Mouse (Mus musculus) limb, embryonic 12.5 days (tissue): ENCODE measurements around the gene Slc24a3. TPM values are rescaled to one million over a fixed set of nuclear protein-coding genes. Genes with fewer than 3 reads are reported as not detected.

Experiments used
- ATAC-seq: fragments of 200-750 bp; cut with Nextera tagmentation; 2 replicates; pipeline ENCODE4 v1.8.0; 2017; ENCODE audit warnings: low read depth, moderate TSS enrichment; ENCODE audit not compliant: insufficient number of reproducible peaks, insufficient read depth, low FRiP score, low TSS enrichment
- H3K27ac ChIP-seq: fragments of 300-500 bp; sonication (generic); 2 replicates; pipeline ENCODE4 v1.5.1; 2016; ENCODE audit warnings: mild to moderate bottlenecking, moderate library complexity
- H3K27me3 ChIP-seq: fragments of 300-500 bp; sonication (generic); 2 replicates; pipeline ENCODE4 v1.6.1; 2016; ENCODE audit warnings: mild to moderate bottlenecking, moderate library complexity
- H3K36me3 ChIP-seq: fragments of 300-500 bp; sonication (generic); 2 replicates; pipeline ENCODE4 v1.6.1; 2016; ENCODE audit warnings: mild to moderate bottlenecking, moderate library complexity
- H3K4me1 ChIP-seq: fragments of 300-500 bp; sonication (generic); replicated peaks from 2 replicates; pipeline ENCODE4 v1.6.1; 2016
- H3K4me2 ChIP-seq: fragments of 300-500 bp; sonication (generic); 2 replicates; pipeline ENCODE4 v1.6.1; 2016; ENCODE audit warnings: mild to moderate bottlenecking, moderate library complexity
- H3K4me3 ChIP-seq: fragments of 300-500 bp; sonication (generic); replicated peaks from 2 replicates; pipeline ENCODE4 v1.5.1; 2016; ENCODE audit warnings: mild to moderate bottlenecking
- H3K9ac ChIP-seq: fragments of 300-500 bp; sonication (generic); replicated peaks from 2 replicates; pipeline ENCODE4 v1.6.1; 2016; ENCODE audit warnings: mild to moderate bottlenecking, moderate library complexity
- H3K9me3 ChIP-seq: fragments of 300-500 bp; sonication (generic); 2 replicates; pipeline ENCODE4 v1.6.1; 2016; ENCODE audit warnings: mild to moderate bottlenecking, moderate library complexity
- WGBS: fragments of 180-500 bp; shearing (Covaris S2); methylation state at CpG from one replicate; pipeline ENCODE4 v1.1.7; 2016; 5-methylcytosine and 5-hydroxymethylcytosine counted together
- polyA plus RNA-seq: library from polyadenylated mRNA; unstranded; fragments of >200 nt; fragmentation: Nextera tagmentation; extraction: Ambion mirVana; gene quantifications from 2 replicates; pipeline ENCODE4 v1.2.1, GENCODE M21; 2016

Slc24a3 gene
- polyA plus RNA-seq, 1 experiment from 2014 or later: 1.3 TPM

DNA sequence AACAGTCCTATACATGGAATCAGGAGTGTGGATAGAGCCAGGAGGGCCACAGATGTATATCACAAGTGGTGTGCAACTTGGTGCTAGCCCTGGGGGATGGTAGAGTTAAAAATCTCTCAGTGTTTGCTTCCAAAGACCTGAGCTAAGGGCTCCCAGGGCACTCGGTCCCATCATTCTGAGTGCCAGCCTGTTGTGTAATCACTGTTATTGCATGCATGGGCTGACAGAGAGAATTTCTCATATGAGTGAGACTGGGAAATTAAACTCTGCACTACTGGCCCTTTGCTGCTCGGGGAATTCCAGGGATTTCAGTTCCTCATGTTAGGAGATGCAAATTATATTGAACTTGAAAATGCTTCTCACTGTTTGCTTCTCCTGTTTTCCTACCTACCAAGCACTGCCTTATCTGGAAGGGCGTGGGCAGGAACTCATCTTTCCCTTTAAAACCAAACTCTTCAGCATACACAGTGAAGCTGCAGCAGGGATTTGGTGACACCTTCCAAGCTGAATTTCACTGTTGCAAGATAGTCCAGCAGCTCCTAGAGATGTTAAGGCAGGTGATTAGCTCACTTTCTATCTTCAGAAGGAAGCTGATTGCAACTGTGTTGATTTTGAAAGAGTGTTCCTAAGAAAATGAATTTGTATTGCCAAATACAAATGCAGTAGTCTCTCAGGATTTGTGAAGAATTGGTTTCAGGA lies 426.2 kb downstream of the Slc24a3 start:
- WGBS: 85% methylated on average over 3 of the region's 3 CpGs
- H3K9me3 ChIP-seq: no peaks in the 10 kb centered on the region
- ATAC-seq: no peak

DNA sequence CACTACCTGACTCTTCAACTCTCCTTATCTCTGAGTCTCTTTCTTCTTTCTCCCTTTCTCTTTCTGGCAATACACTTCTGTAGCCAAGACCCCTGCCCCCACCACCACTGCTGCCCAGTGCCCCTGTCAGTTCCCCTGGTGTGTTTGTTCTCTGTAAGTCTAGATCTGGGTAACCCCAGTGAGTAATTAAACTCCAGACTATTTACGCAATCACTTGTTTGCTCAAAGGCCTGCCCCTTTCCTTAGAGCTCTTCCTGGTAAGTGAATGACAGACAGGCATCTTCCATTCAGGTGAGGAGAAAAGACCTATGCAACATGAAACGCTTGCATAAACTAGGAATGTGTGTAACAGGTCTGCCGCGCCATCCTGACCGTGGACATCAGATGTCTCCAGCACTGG lies 430.3 kb downstream of the Slc24a3 start:
- no peak overlapping the region for H3K27ac ChIP-seq
- H3K4me1 ChIP-seq: peaks cover 5% of the 10 kb centered on the region; the same call in 1 of the 2 replicates
- no peak overlapping the region for H3K9ac ChIP-seq
- no peaks in the 10 kb centered on the region for H3K9me3 ChIP-seq
- no peak; the same call in 1 of the 2 replicates for ATAC-seq
- no peaks in the 10 kb centered on the region for H3K36me3 ChIP-seq
- WGBS: 87% methylated on average over 5 of the region's 5 CpGs
- no peak overlapping the region for H3K4me2 ChIP-seq
- H3K4me3 ChIP-seq: no peak overlapping the region
- no peaks in the 10 kb centered on the region for H3K27me3 ChIP-seq

More for the DNA sequence above, 426.2 kb downstream of the Slc24a3 start:
- Histone ChIP-seq H3K4me3 (no peak overlapping the region), H3K27me3 (no peaks in the 10 kb centered on the region), H3K36me3 (no peaks in the 10 kb centered on the region), H3K4me1 (no peaks in the 10 kb centered on the region), H3K27ac (no peak overlapping the region), H3K9ac (no peak overlapping the region), H3K4me2 (no peak overlapping the region)

DNA sequence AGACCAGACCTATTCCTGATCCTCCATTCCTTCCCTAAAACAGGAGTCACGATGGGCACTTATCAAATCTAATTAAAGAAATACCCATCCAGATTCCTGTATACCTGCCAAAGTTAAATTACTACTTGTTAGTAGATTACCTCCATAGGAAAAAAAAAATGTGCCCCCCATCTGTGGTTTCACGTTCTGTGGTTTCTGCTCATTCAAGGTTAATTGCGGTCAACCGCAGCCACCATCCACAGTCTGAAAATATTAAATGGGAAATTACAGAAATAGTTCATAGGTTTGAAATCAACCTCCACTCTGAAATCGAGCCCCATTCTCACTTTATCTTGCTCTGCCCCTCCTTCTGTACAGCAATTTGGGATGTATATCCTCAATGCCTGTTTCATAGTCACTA lies 440.3 kb downstream of the Slc24a3 start:
- WGBS: 85% methylated on average over 5 of the region's 5 CpGs

DNA sequence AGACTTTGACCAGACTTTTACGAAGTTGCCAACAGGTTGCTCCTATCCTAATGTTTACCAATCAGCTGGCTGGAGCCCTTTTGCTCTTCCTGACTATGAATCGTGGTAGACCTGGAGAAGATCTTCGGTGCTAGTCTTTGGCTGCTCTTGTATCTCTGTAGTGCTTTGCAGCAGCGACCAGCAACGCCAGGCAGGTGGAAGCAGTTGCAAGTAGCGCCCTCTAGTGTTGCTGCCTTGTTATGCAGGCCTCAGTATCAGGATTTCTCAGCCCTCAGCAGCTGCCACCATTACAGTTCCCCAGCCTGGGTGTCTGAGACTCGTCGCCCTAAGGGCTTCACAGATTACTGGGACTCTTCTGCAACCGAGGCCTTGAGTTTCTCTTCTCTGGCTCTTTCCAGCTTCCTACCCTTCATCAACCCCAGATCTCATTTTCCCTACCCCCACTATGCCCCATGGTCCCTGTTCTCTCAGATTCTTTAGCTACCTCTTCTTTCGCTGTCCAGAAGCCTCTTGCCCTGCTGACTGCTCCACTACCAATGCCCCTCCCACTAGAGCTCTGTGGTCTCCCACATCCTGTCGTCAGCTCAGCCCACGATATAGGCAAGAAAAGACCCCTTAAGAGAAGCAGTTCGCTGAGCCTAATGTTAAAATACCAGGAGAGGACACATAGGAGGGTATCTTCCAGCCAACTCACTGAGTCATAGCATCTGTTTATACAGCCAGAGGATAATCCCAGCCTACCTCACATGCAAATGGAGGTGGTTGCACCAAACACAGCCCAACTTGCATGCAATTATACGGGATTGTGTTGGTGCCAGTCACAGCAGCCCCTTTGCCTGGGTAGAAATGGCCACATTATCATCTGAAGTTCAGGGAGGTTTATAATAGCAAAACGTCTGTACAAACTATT lies 443.5 kb downstream of the Slc24a3 start:
- no peak overlapping the region for H3K9ac ChIP-seq
- H3K4me1 ChIP-seq: peaks cover 17% of the 10 kb centered on the region
- WGBS: 45% methylated on average over 15 of the region's 15 CpGs
- H3K9me3 ChIP-seq: no peaks in the 10 kb centered on the region
- no peak for ATAC-seq
- H3K27ac ChIP-seq: no peak overlapping the region
- H3K4me2 ChIP-seq: no peak overlapping the region
- H3K4me3 ChIP-seq: no peak overlapping the region
- H3K36me3 ChIP-seq: no peaks in the 10 kb centered on the region
- H3K27me3 ChIP-seq: no peaks in the 10 kb centered on the region

More for the DNA sequence above, 440.3 kb downstream of the Slc24a3 start:
- H3K27me3 ChIP-seq: no peaks in the 10 kb centered on the region
- no peak overlapping the region for H3K9ac ChIP-seq
- H3K9me3 ChIP-seq: no peaks in the 10 kb centered on the region
- H3K36me3 ChIP-seq: no peaks in the 10 kb centered on the region
- no peak overlapping the region for H3K4me2 ChIP-seq
- H3K27ac ChIP-seq: no peak overlapping the region
- H3K4me1 ChIP-seq: peaks cover 10% of the 10 kb centered on the region
- ATAC-seq: no peak
- no peak overlapping the region for H3K4me3 ChIP-seq

DNA sequence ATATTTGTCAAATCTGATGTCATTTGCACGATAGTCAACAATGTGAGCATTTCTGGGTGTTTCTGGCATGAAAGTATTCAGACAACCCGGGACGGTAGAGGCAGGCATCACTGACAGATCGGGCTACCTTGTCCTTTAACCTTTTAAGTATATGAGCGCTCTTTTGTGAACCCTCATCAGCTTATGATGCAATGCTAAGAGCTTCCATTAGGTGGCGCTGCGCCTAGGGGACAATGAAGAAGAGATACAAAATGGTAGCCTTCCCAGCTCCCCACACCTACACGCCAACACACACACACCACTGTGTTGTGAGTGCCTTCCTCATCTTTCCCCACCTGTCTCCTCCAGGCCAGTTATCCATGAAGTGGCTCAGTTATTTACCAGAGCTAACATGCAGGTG lies 445.4 kb downstream of the Slc24a3 start:
- H3K9ac ChIP-seq: no peak overlapping the region
- no peak for ATAC-seq
- H3K27ac ChIP-seq: no peak overlapping the region
- H3K36me3 ChIP-seq: no peaks in the 10 kb centered on the region
- peaks cover 17% of the 10 kb centered on the region for H3K4me1 ChIP-seq
- no peak overlapping the region for H3K4me2 ChIP-seq
- H3K9me3 ChIP-seq: no peaks in the 10 kb centered on the region
- H3K27me3 ChIP-seq: no peaks in the 10 kb centered on the region
- 67% methylated on average over 8 of the region's 8 CpGs for WGBS
- no peak overlapping the region for H3K4me3 ChIP-seq

DNA sequence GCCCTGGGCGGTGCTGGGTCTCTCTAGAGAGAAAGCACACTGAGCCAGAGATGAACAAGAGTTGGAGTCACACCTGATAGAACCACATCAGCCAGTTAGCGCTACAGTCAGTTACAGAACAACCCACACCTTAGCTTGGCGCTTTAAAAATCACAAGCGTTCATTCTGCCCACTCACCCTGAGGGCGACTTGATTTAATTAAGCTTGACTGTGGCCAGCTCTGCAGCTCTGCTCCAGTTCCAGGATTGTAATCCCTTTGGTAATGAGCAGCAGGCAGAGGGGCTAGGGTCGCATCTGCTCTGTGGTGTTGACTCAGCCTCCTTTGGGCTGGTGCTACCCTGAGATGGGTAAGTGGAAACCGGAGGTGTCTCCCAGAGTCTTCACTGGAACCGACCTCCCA lies 446.2 kb downstream of the Slc24a3 start:
- Histone ChIP-seq H3K4me3 (no peak overlapping the region), H3K36me3 (no peaks in the 10 kb centered on the region), H3K27ac (no peak overlapping the region), H3K27me3 (no peaks in the 10 kb centered on the region), H3K4me2 (no peak overlapping the region), H3K4me1 (peaks cover 17% of the 10 kb centered on the region), H3K9ac (no peak overlapping the region), H3K9me3 (no peaks in the 10 kb centered on the region)
- WGBS: 54% methylated on average over 8 of the region's 8 CpGs
- ATAC-seq: no peak

DNA sequence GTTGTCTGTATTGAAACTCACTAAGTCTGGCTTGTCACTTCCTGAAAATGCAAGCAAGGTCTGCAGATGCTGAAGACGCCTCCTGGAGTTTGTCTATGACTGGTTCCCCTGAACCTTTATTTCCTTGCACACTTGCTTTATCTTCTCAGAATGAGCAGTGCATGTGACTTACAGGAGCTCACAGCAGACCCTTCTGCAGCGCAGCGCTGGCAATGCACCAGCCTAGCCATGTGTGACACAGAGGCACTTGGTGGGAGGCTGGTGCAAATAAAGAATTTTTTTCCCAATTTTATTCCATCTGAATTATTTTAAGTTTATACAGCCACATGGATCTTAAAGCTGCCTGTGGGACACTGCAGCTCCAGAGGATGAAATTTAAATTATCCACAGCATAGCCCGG lies 452.1 kb downstream of the Slc24a3 start:
- H3K9me3 ChIP-seq: no peaks in the 10 kb centered on the region
- H3K27ac ChIP-seq: no peak overlapping the region
- H3K27me3 ChIP-seq: no peaks in the 10 kb centered on the region
- H3K4me1 ChIP-seq: no peaks in the 10 kb centered on the region
- H3K36me3 ChIP-seq: no peaks in the 10 kb centered on the region
- no peak for ATAC-seq
- H3K4me3 ChIP-seq: no peak overlapping the region
- H3K9ac ChIP-seq: no peak overlapping the region
- H3K4me2 ChIP-seq: no peak overlapping the region
- WGBS: 75% methylated on average over 4 of the region's 4 CpGs

DNA sequence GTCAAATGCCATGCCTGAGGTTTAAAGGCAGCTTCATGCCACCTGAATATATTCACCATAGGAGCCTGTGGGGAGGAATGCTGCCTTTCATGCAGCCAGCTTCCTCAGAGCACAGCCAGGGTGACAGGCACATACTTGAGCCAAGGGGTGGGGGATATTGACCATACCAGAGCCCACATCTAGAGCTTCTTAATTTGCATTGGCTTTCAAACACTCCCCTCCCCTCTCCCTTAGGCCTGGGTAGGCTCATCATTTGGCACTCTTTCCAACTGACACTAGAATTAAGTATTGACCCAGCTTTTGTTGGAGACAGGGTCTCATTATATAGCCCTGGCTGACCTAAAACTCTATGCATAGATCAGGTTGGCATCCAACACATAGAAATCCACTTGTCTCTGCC lies 453.2 kb downstream of the Slc24a3 start:
- H3K4me3 ChIP-seq: no peak overlapping the region
- H3K9ac ChIP-seq: no peak overlapping the region
- no peaks in the 10 kb centered on the region for H3K4me1 ChIP-seq
- H3K9me3 ChIP-seq: no peaks in the 10 kb centered on the region
- no peaks in the 10 kb centered on the region for H3K36me3 ChIP-seq
- no peak overlapping the region for H3K27ac ChIP-seq
- H3K4me2 ChIP-seq: no peak overlapping the region
- no peaks in the 10 kb centered on the region for H3K27me3 ChIP-seq
- ATAC-seq: no peak

DNA sequence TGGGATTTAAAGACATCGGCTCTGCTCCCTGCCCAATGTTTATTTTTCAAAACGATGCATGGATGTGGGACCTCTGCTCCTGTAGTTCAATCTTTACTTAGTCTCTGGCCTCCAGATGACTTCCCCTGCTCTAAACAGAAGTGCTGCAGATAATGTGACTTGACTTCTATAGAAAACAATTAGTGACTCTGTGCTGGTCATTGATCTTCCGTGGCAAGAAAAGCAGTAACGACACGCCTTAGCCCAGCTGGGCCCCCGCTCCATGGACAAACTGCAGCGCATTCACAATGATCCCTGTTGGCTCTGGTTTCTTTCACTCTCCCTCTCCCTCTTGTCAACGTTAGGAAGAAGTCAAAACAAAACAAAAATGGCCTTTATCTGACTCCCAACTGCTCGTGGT lies 453.6 kb downstream of the Slc24a3 start:
- H3K27ac ChIP-seq: no peak overlapping the region
- ATAC-seq: no peak

DNA sequence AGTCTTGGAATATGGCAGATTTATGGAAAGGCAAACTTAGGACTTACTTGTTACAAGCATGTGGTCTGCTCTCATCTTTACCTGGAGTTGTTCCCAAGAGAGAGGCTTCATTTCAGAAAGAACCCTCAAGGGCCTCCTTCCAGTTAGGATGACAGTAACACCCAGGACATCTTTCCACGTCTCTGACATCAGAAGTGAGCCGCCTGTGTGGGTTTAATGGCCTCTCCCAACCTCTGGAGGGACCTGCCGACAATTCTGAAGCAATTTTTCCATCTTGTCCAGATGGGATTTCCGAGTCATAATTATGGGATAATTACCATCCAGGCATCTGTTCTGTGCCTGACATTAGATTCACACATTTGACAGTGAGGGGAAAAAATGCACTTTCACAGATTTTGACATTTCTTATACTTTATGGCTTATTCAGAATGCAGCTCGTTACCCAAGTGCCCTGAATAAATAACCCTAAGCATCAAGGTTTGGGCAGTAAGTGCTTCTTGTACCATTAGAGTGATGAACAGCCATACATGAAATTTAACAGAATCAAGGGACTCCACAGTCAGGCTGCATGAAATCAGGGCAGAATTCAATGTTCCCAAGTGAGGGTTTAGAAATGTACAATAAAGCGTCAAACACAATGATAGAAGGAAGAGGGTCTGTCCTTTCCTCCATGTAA lies 463.7 kb downstream of the Slc24a3 start:
- no peak overlapping the region for H3K4me3 ChIP-seq
- H3K36me3 ChIP-seq: no peaks in the 10 kb centered on the region
- no peak overlapping the region for H3K4me2 ChIP-seq
- no peaks in the 10 kb centered on the region for H3K9me3 ChIP-seq
- no peak overlapping the region for H3K27ac ChIP-seq
- no peak overlapping the region for H3K9ac ChIP-seq
- H3K27me3 ChIP-seq: no peaks in the 10 kb centered on the region
- no peaks in the 10 kb centered on the region for H3K4me1 ChIP-seq
- no peak for ATAC-seq
- 71% methylated on average over 6 of the region's 6 CpGs for WGBS

More for the DNA sequence above, 453.6 kb downstream of the Slc24a3 start:
- Histone ChIP-seq H3K9ac (no peak overlapping the region), H3K4me1 (no peaks in the 10 kb centered on the region), H3K36me3 (no peaks in the 10 kb centered on the region), H3K4me2 (no peak overlapping the region), H3K4me3 (no peak overlapping the region), H3K27me3 (no peaks in the 10 kb centered on the region), H3K9me3 (no peaks in the 10 kb centered on the region)
- WGBS: 19% methylated on average over 9 of the region's 9 CpGs

DNA sequence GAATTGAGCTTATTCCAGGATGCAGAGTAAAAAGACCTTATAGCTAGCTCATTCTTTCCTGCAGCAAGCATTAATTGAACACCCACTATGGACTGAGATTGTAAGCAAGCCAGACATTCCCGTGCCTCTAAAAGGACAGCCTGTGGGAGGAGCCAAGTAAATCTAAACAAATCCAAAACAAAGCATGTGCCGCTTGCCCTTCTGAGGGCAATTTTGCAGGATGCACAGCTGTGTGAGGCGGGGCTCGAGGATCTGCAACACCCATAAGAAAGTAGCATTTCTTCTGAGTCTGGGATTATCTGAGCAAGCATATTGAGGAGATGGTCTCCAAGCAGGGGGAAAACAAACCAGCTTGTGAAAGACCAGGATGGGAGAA lies 464.2 kb downstream of the Slc24a3 start:
- Histone ChIP-seq H3K27ac (no peak overlapping the region), H3K36me3 (no peaks in the 10 kb centered on the region), H3K27me3 (no peaks in the 10 kb centered on the region), H3K4me3 (no peak overlapping the region), H3K4me2 (no peak overlapping the region), H3K9ac (no peak overlapping the region), H3K9me3 (no peaks in the 10 kb centered on the region), H3K4me1 (no peaks in the 10 kb centered on the region)
- no peak for ATAC-seq
- WGBS: 42% methylated on average over 4 of the region's 4 CpGs
